Mouse (Mus musculus) lung, embryonic 16.5 days (tissue): ENCODE results near the gene Ifitm1. TPM values are rescaled to one million over a fixed set of nuclear protein-coding genes. Genes with fewer than 3 reads are reported as not detected.

ENCODE experiments used
- ATAC-seq: fragments of 200-750 bp; cut with Nextera tagmentation; 2 replicates; pipeline ENCODE4 v1.8.0; 2017; ENCODE audit warnings: low read depth, mild to moderate bottlenecking, moderate library complexity
- H3K27ac ChIP-seq: fragments of 300-500 bp; sonication (generic); 2 replicates; pipeline ENCODE4 v1.5.1; 2014; ENCODE audit warnings: mild to moderate bottlenecking, control low read depth, low read length
- H3K27me3 ChIP-seq: fragments of 300-500 bp; sonication (generic); 2 replicates; pipeline ENCODE4 v1.6.1; 2014; ENCODE audit warnings: low read depth, low read length, mixed read lengths; ENCODE audit not compliant: control insufficient read depth, insufficient read depth
- H3K36me3 ChIP-seq: fragments of 300-500 bp; sonication (generic); 2 replicates; pipeline ENCODE4 v1.6.1; 2014; ENCODE audit warnings: low read length; ENCODE audit not compliant: control insufficient read depth, insufficient read depth
- H3K4me1 ChIP-seq: fragments of 300-500 bp; sonication (generic); replicated peaks from 2 replicates; pipeline ENCODE4 v1.6.1; 2014; ENCODE audit warnings: low read length, mixed read lengths; ENCODE audit not compliant: control insufficient read depth, insufficient read depth
- H3K4me2 ChIP-seq: fragments of 300-500 bp; sonication (generic); 2 replicates; pipeline ENCODE4 v1.6.1; 2014; ENCODE audit warnings: low read depth, low read length, control low read depth
- H3K4me3 ChIP-seq: fragments of 300-500 bp; sonication (generic); 2 replicates; pipeline ENCODE4 v1.5.1; 2014; ENCODE audit warnings: mild to moderate bottlenecking, low read length, control low read depth
- H3K9ac ChIP-seq: fragments of 300-500 bp; sonication (generic); 2 replicates; pipeline ENCODE4 v1.6.1; 2014; ENCODE audit warnings: low read length, control low read depth
- H3K9me3 ChIP-seq: fragments of 300-500 bp; sonication (generic); 2 replicates; pipeline ENCODE4 v1.6.1; 2016; ENCODE audit warnings: low read length; ENCODE audit not compliant: control insufficient read depth
- WGBS: fragments of 180-500 bp; shearing (Covaris S2); extraction: QIAGEN DNeasy Blood & Tissue Kit; methylation state at CpG from one replicate; pipeline ENCODE4 v1.1.7; 2014; 5-methylcytosine and 5-hydroxymethylcytosine counted together
- polyA plus RNA-seq: library from polyadenylated mRNA; unstranded; fragments of >200 nt; fragmentation: Nextera tagmentation; extraction: Ambion mirVana; gene quantifications from 2 replicates; pipeline ENCODE4 v1.2.1, GENCODE M21; 2015

Gene Ifitm1
- polyA plus RNA-seq, 1 experiment from 2014 or later = 38.8 TPM

- H3K36me3 ChIP-seq = peaks cover 26% of the 10 kb centered on the region
- no peak for ATAC-seq
- 33% methylated on average over 7 of the region's 7 CpGs for WGBS
- H3K9me3 ChIP-seq = no peaks in the 10 kb centered on the region
- H3K9ac ChIP-seq = no peak overlapping the region
- H3K27me3 ChIP-seq = no peaks in the 10 kb centered on the region
- H3K4me2 ChIP-seq = no peak overlapping the region
- peaks cover 28% of the 10 kb centered on the region for H3K4me1 ChIP-seq
- H3K4me3 ChIP-seq = no peak overlapping the region
- H3K27ac ChIP-seq = peak overlapping the region; percentile 33; the same call in 1 of the 2 replicates
Observed at GRCm38 (mm10) chr7:140946980-140947379, 20.0 kb upstream of the Ifitm1 start.

DNA sequence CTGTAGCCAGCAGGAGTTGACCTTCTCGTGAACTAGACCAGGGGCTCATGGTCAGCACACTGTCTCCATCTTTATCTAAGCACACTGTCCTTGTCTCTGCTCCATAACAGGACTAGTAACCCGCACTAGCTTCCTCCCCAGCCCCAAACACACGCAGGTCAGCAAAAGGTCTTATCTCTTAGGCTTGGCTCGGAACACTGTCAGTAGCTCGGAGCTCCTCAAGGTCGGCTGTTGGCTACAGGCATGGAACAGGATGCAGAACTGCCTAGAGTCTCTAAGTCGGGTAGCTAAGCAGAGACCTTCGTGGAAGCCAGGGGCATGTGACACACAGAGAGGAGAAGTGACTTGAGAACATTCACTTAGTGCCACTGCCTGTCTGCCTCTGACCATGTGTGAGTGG, 18.9 kb upstream of the Ifitm1 start:
- H3K4me2 ChIP-seq = no peak overlapping the region
- no peaks in the 10 kb centered on the region for H3K9me3 ChIP-seq
- no peak for ATAC-seq
- H3K4me1 ChIP-seq = peaks cover 18% of the 10 kb centered on the region
- peaks cover 26% of the 10 kb centered on the region for H3K36me3 ChIP-seq
- H3K4me3 ChIP-seq = no peak overlapping the region
- no peak overlapping the region for H3K9ac ChIP-seq
- 65% methylated on average over 8 of the region's 8 CpGs for whole genome bisulfite sequencing
- H3K27me3 ChIP-seq = no peaks in the 10 kb centered on the region
- peak overlapping the region; percentile 14; the same call in 1 of the 2 replicates for H3K27ac ChIP-seq

GRCm38 (mm10) chr7:140949255-140949654, 17.8 kb upstream of the Ifitm1 start:
- 84% methylated on average over 6 of the region's 6 CpGs for WGBS
- Histone ChIP-seq H3K9ac (no peak overlapping the region), H3K27ac (no peak overlapping the region), H3K36me3 (peaks cover 26% of the 10 kb centered on the region), H3K27me3 (no peaks in the 10 kb centered on the region), H3K4me2 (no peak overlapping the region), H3K4me3 (no peak overlapping the region), H3K4me1 (peaks cover 19% of the 10 kb centered on the region), H3K9me3 (no peaks in the 10 kb centered on the region)
- no peak for ATAC-seq

DNA sequence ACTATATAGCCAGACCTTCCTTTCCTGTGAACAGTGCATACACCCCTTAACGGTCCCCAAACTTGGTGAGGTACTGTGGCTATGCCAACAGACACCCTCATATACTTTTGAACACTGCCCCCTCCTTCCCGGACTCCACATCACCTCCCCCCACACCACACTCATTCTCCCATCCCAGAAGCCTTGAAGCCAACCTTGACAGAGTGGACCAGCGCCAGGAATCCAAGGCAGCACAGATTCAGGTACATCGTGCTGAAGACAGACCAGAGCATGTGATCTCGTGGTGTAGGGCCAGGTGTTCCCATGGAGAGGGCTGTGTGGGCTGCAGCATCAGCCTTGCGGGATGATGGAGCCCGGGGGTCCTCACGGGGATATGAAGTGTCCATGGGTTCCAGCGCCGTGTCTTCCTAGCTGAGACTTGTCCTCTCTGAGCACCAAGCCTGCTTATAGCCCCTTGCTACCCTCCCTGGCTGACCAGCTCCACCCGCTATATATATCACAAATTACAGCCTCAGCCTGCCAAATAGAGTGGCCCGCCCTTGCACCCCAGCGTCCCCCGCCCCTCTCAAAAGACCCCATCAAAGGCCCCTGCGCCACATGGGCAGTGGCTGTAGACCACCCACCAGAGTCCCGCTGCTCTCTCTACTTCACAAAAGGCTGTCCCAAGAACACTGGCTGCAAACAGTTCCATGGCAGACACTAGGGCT, 17.0 kb upstream of the Ifitm1 start, which contains the start of gene Ifitm5:
Ifitm5 (minus strand) TSS at position 468 of the 707 bp plus-strand sequence.
- H3K9me3 ChIP-seq = no peaks in the 10 kb centered on the region
- H3K27me3 ChIP-seq = no peaks in the 10 kb centered on the region
- H3K36me3 ChIP-seq = peaks cover 26% of the 10 kb centered on the region
- H3K27ac ChIP-seq = peak within 1 kb of the TSS; percentile 56
- H3K4me2 ChIP-seq = peak within 1 kb of the TSS; percentile 19
- H3K4me1 ChIP-seq = peaks cover 22% of the 10 kb centered on the region
- no peak for ATAC-seq
- 86% methylated on average over 16 of the region's 16 CpGs for WGBS
- peak within 1 kb of the TSS; percentile 34; the same call in 1 of the 2 replicates for H3K9ac ChIP-seq
- no peak within 1 kb of the TSS for H3K4me3 ChIP-seq

GRCm38 (mm10) chr7:140951051-140951450, 16.0 kb upstream of the Ifitm1 start:
- H3K4me3 ChIP-seq = no peak overlapping the region
- H3K9ac ChIP-seq = peak overlapping the region; percentile 34; the same call in 1 of the 2 replicates
- H3K4me2 ChIP-seq = peak overlapping the region; percentile 19
- no peaks in the 10 kb centered on the region for H3K27me3 ChIP-seq
- H3K9me3 ChIP-seq = no peaks in the 10 kb centered on the region
- ATAC-seq = no peak
- peaks cover 23% of the 10 kb centered on the region for H3K4me1 ChIP-seq
- peak overlapping the region; percentile 56 for H3K27ac ChIP-seq
- H3K36me3 ChIP-seq = peaks cover 24% of the 10 kb centered on the region
- 32% methylated on average over 8 of the region's 8 CpGs for WGBS

- Histone ChIP-seq H3K9ac (no peak overlapping the region), H3K4me3 (no peak overlapping the region), H3K9me3 (no peaks in the 10 kb centered on the region), H3K36me3 (peaks cover 19% of the 10 kb centered on the region), H3K4me1 (peaks cover 28% of the 10 kb centered on the region), H3K27me3 (no peaks in the 10 kb centered on the region), H3K27ac (peak overlapping the region; percentile 56), H3K4me2 (no peak overlapping the region)
- 66% methylated on average over 6 of the region's 6 CpGs for WGBS
- no peak for ATAC-seq
Observed at GRCm38 (mm10) chr7:140951765-140952164, 15.3 kb upstream of the Ifitm1 start.

- ATAC-seq = no peak
- Histone ChIP-seq H3K4me3 (no peak overlapping the region), H3K36me3 (peaks cover 17% of the 10 kb centered on the region), H3K9me3 (no peaks in the 10 kb centered on the region), H3K27me3 (no peaks in the 10 kb centered on the region), H3K4me2 (no peak overlapping the region), H3K27ac (no peak overlapping the region), H3K9ac (no peak overlapping the region), H3K4me1 (peaks cover 28% of the 10 kb centered on the region)
- 63% methylated on average over 7 of the region's 7 CpGs for WGBS
Observed at GRCm38 (mm10) chr7:140952441-140952840, 14.6 kb upstream of the Ifitm1 start.

- ATAC-seq = no peak
- 64% methylated on average over 11 of the region's 11 CpGs for WGBS
- Histone ChIP-seq H3K27me3 (no peaks in the 10 kb centered on the region; the same call in 1 of the 2 replicates), H3K4me2 (peak overlapping the region; percentile 73; the same call in 1 of the 2 replicates), H3K9me3 (no peaks in the 10 kb centered on the region), H3K4me3 (no peak overlapping the region), H3K9ac (no peak overlapping the region), H3K36me3 (peaks cover 13% of the 10 kb centered on the region), H3K4me1 (peaks cover 28% of the 10 kb centered on the region), H3K27ac (no peak overlapping the region)
Observed at GRCm38 (mm10) chr7:140953133-140953532, 13.9 kb upstream of the Ifitm1 start.

GRCm38 (mm10) chr7:140953800-140954732, 13.0 kb upstream of the Ifitm1 start:
- H3K36me3 ChIP-seq = peaks cover 5% of the 10 kb centered on the region; the same call in 1 of the 2 replicates
- peak overlapping the region; percentile 76 for H3K9ac ChIP-seq
- H3K4me1 ChIP-seq = peaks cover 28% of the 10 kb centered on the region
- H3K4me3 ChIP-seq = peak overlapping the region; percentile 65
- no peak for ATAC-seq
- H3K4me2 ChIP-seq = peak overlapping the region; percentile 73
- no peaks in the 10 kb centered on the region; the same call in 1 of the 2 replicates for H3K27me3 ChIP-seq
- H3K9me3 ChIP-seq = no peaks in the 10 kb centered on the region
- peak overlapping the region; percentile 2; the same call in 1 of the 2 replicates for H3K27ac ChIP-seq
- WGBS = 39% methylated on average over 15 of the region's 15 CpGs
